In genomic region chr6:140423846-140424200, GRCm38 (mm10) we compare ENCODE assay signal across 8 mouse cellular contexts. TPM values are rescaled to one million over a fixed set of nuclear protein-coding genes. Genes with fewer than 3 reads are reported as not detected.
DNase-seq lines count a peak whose midpoint lies in the region; ATAC-seq lines count a peak whose summit lies in the region.

Gene Plekha5 (plus strand): TSS chr6:140424054.

- H3K4me3 ChIP-seq in embryonic facial prominence, embryonic 13.5 days, result peak within 1 kb of the TSS; percentile 96
- H3K4me3 ChIP-seq in heart, embryonic 15.5 days, result peak within 1 kb of the TSS; percentile 99
- H3K4me3 ChIP-seq in liver, embryonic 16.5 days (ENCODE audit: low read depth, low read length), result peak within 1 kb of the TSS; percentile 70
- H3K4me3 ChIP-seq in neural tube, embryonic 14.5 days (ENCODE audit: low read depth, low read length), result peak within 1 kb of the TSS; percentile 98

- peak; percentile 81 for ATAC-seq in embryonic facial prominence, embryonic 13.5 days (ENCODE audit: insufficient number of reproducible peaks, insufficient read depth, low FRiP score, low TSS enrichment, low read depth)
- peak; percentile 93 for ATAC-seq in heart, embryonic 15.5 days (replicated peaks; ENCODE audit: insufficient number of reproducible peaks, insufficient read depth, low FRiP score, low read depth)
- peak; percentile 91 for ATAC-seq in liver, embryonic 16.5 days (ENCODE audit: low read depth)
- peak; percentile 87 for ATAC-seq in neural tube, embryonic 14.5 days (ENCODE audit: low read depth)

- peak; percentile 75 for DNase-seq in CD4-positive helper T cell, adult 2 months (ENCODE audit: low read depth, low spot score)
- peak in 1 of 2 experiments; percentile 68 for DNase-seq in adrenal gland, adult 18-20 months (ENCODE audit: low spot score in 2 of 2)
- DNase-seq in kidney, postnatal 25 days, result peak; percentile 69 to 84
- DNase-seq in thymus, postnatal 14 days, result peak; percentile 76

- WGBS in embryonic facial prominence, embryonic 13.5 days, result under 1% methylated on average over 47 of the region's 65 CpGs
- 0% methylated on average over 52 of the region's 65 CpGs for WGBS in heart, embryonic 15.5 days
- under 1% methylated on average over 47 of the region's 65 CpGs for WGBS in liver, embryonic 16.5 days (ENCODE audit: insufficient replicate concordance)
- WGBS in neural tube, embryonic 14.5 days, result under 1% methylated on average over 39 of the region's 65 CpGs

- peak within 1 kb of the TSS; percentile 61 for H3K4me2 ChIP-seq in embryonic facial prominence, embryonic 13.5 days
- peak within 1 kb of the TSS; percentile 82 for H3K4me2 ChIP-seq in heart, embryonic 15.5 days
- H3K4me2 ChIP-seq in liver, embryonic 16.5 days (ENCODE audit: low read depth, low read length), result peak within 1 kb of the TSS; percentile 66
- peak within 1 kb of the TSS; percentile 75 for H3K4me2 ChIP-seq in neural tube, embryonic 14.5 days (ENCODE audit: low read depth, low read length)

- peak within 1 kb of the TSS; percentile 95 for H3K27ac ChIP-seq in embryonic facial prominence, embryonic 13.5 days
- peak within 1 kb of the TSS; percentile 84 for H3K27ac ChIP-seq in heart, embryonic 15.5 days
- H3K27ac ChIP-seq in liver, embryonic 16.5 days (ENCODE audit: low read length), result peak within 1 kb of the TSS; percentile 72
- peak within 1 kb of the TSS; percentile 90 for H3K27ac ChIP-seq in neural tube, embryonic 14.5 days (ENCODE audit: low read depth, low read length)

- H3K9ac ChIP-seq in embryonic facial prominence, embryonic 13.5 days, result peak within 1 kb of the TSS; percentile 98
- H3K9ac ChIP-seq in heart, embryonic 15.5 days, result peak within 1 kb of the TSS; percentile 87
- peak within 1 kb of the TSS; percentile 69 for H3K9ac ChIP-seq in liver, embryonic 16.5 days (ENCODE audit: low read depth, low read length)
- H3K9ac ChIP-seq in neural tube, embryonic 14.5 days (replicated peaks; ENCODE audit: low read depth, low read length), result peak within 1 kb of the TSS; percentile 82

- H3K36me3 ChIP-seq in embryonic facial prominence, embryonic 13.5 days, result peaks cover 8% of the 10 kb centered on the region; the same call in 1 of the 2 replicates
- no peaks in the 10 kb centered on the region for H3K36me3 ChIP-seq in heart, embryonic 15.5 days
- no peaks in the 10 kb centered on the region for H3K36me3 ChIP-seq in liver, embryonic 16.5 days (ENCODE audit: control insufficient read depth, insufficient read depth)
- H3K36me3 ChIP-seq in neural tube, embryonic 14.5 days (ENCODE audit: control insufficient read depth, insufficient read depth, low read length), result no peaks in the 10 kb centered on the region; the same call in 1 of the 2 replicates

- peaks cover 3% of the 10 kb centered on the region; the same call in 1 of the 2 replicates for H3K9me3 ChIP-seq in embryonic facial prominence, embryonic 13.5 days
- no peaks in the 10 kb centered on the region for H3K9me3 ChIP-seq in heart, embryonic 15.5 days (replicated peaks)
- no peaks in the 10 kb centered on the region for H3K9me3 ChIP-seq in liver, embryonic 16.5 days (replicated peaks; ENCODE audit: control insufficient read depth, low read length)
- H3K9me3 ChIP-seq in neural tube, embryonic 14.5 days (ENCODE audit: control insufficient read depth, low read length), result no peaks in the 10 kb centered on the region

- H3K27me3 ChIP-seq in embryonic facial prominence, embryonic 13.5 days, result no peaks in the 10 kb centered on the region
- H3K27me3 ChIP-seq in heart, embryonic 15.5 days, result no peaks in the 10 kb centered on the region
- H3K27me3 ChIP-seq in liver, embryonic 16.5 days (ENCODE audit: control insufficient read depth, insufficient read depth, low read depth, low read length), result peaks cover 24% of the 10 kb centered on the region
- no peaks in the 10 kb centered on the region for H3K27me3 ChIP-seq in neural tube, embryonic 14.5 days (ENCODE audit: control insufficient read depth, insufficient read depth, low read length)

- H3K4me1 ChIP-seq in embryonic facial prominence, embryonic 13.5 days, result peaks cover 15% of the 10 kb centered on the region
- no peaks in the 10 kb centered on the region; the same call in 1 of the 2 replicates for H3K4me1 ChIP-seq in heart, embryonic 15.5 days (replicated peaks)
- no peaks in the 10 kb centered on the region; the same call in 1 of the 2 replicates for H3K4me1 ChIP-seq in liver, embryonic 16.5 days (ENCODE audit: control insufficient read depth, low read depth, low read length)
- H3K4me1 ChIP-seq in neural tube, embryonic 14.5 days (ENCODE audit: control insufficient read depth, insufficient read depth, low read length), result peaks cover 19% of the 10 kb centered on the region; the same call in 1 of the 2 replicates

RNA-seq across cellular contexts. Expression of gene Plekha5, which starts in this region (rescaled TPM):
- total RNA-seq in adrenal gland, adult 18-20 months (2021), result 10 to 100 TPM; 17.5 to 28.1 TPM
- polyA plus RNA-seq in embryonic facial prominence, embryonic 13.5 days (2015; fragmentation: Nextera tagmentation; extraction: Ambion mirVana), result 42.3 and 52.9 TPM in 2 replicates
- polyA plus RNA-seq in heart, embryonic 15.5 days (2015; fragmentation: Nextera tagmentation; extraction: Ambion mirVana), result 21.6 and 28.4 TPM in 2 replicates
- polyA plus RNA-seq in liver, embryonic 16.5 days (2015; fragmentation: Nextera tagmentation; extraction: Ambion mirVana), result 4.2 and 5.5 TPM in 2 replicates
- polyA plus RNA-seq in neural tube, embryonic 14.5 days (2014; fragmentation: Nextera tagmentation; extraction: Ambion mirVana), result 42.2 and 53.1 TPM in 2 replicates
